Mouse (Mus musculus) thymus, postnatal 0 days (tissue): ENCODE results near the gene Cd48. TPM values are rescaled to one million over a fixed set of nuclear protein-coding genes. Genes with fewer than 3 reads are reported as not detected.
"Not testable (repeated sequence)": the region's sequence is repeated elsewhere in the genome, so short reads cannot be mapped to it uniquely, and the experiment has no call there.

ENCODE experiments used
- DNase-seq: peaks from one replicate; pipeline ENCODE4 v3.0.0-alpha.2; 2015; ENCODE audit warnings: low spot score
- microRNA-seq: library from miRNA; unstranded; fragments of <30 nt; microRNA quantifications from one replicate; pipeline ENCODE4, GENCODE M21; 2016; ENCODE audit warnings: borderline number of aligned reads
- polyA plus RNA-seq: library from polyadenylated mRNA; unstranded; fragments of >200 nt; fragmentation: Nextera tagmentation; extraction: Ambion mirVana; gene quantifications from 2 replicates; pipeline ENCODE4 v1.2.1, GENCODE M21; 2015

Gene Cd48
- polyA plus RNA-seq, 1 experiment from 2014 or later: 100 TPM

GRCm38 (mm10) chr1:171693918-171694317 is 12.1 kb downstream of the Cd48 start:
- DNase-seq: no peak

- peak; percentile 90 for DNase-seq
Observed at GRCm38 (mm10) chr1:171698983-171699382, 17.2 kb downstream of the Cd48 start.

- not testable (repeated sequence) for DNase-seq
Observed at GRCm38 (mm10) chr1:171713736-171714135, 31.9 kb downstream of the Cd48 start.

GRCm38 (mm10) chr1:171715434-171715833 is 33.6 kb downstream of the Cd48 start:
- no peak for DNase-seq

- no peak for DNase-seq
Observed at GRCm38 (mm10) chr1:171716232-171716631, 34.4 kb downstream of the Cd48 start.

- peak; percentile 23 for DNase-seq
Observed at GRCm38 (mm10) chr1:171731195-171731594, 49.4 kb downstream of the Cd48 start.

GRCm38 (mm10) chr1:171734898-171735297 is 53.1 kb downstream of the Cd48 start:
- no peak for DNase-seq

- DNase-seq: no peak
Observed at GRCm38 (mm10) chr1:171748127-171748969, 66.5 kb downstream of the Cd48 start.

Small RNA genes lying within 50 kb of the gene (microRNA-seq; reads per million reads assigned to microRNA genes)
- not detected for gene Mir7683

Other genes starting within 250 kb of the Cd48 start
- gene F11r, start 244.5 kb upstream of the Cd48 start, polyA plus RNA-seq: 15.4 and 22.7 TPM in 2 replicates
- 18.7 and 20.4 TPM in 2 replicates for gene Alyref2, start 178.5 kb upstream of the Cd48 start, polyA plus RNA-seq
- 2.2 and 2.8 TPM in 2 replicates for gene Itln1, start 146.7 kb upstream of the Cd48 start, polyA plus RNA-seq
- 3.2 and 4.2 TPM in 2 replicates for gene Cd244a, start 122.8 kb upstream of the Cd48 start, polyA plus RNA-seq
- gene Ly9, start 74.6 kb upstream of the Cd48 start, polyA plus RNA-seq: 22.4 and 22.7 TPM in 2 replicates
- 4.1 and 4.7 TPM in 2 replicates for gene Slamf7, start 29.0 kb upstream of the Cd48 start, polyA plus RNA-seq
- 26.0 and 28.0 TPM in 2 replicates for gene Slamf1, start 85.1 kb downstream of the Cd48 start, polyA plus RNA-seq
- 42.9 and 52.1 TPM in 2 replicates for gene Cd84, start 157.7 kb downstream of the Cd48 start, polyA plus RNA-seq
- gene Gm10521, start 213.7 kb downstream of the Cd48 start, polyA plus RNA-seq: 0.39 and 0.88 TPM in 2 replicates
- 228 and 249 TPM in 2 replicates for gene Slamf6, start 235.5 kb downstream of the Cd48 start, polyA plus RNA-seq